Mouse (Mus musculus): ENCODE measurements around the gene Sf1. TPM values are rescaled to one million over a fixed set of nuclear protein-coding genes. Genes with fewer than 3 reads are reported as not detected.

Sf1 gene
- polyA plus RNA-seq, 1 experiment from 2014 or later, result 86.7 TPM

GRCm38 (mm10) chr19:6377327-6378040, 14.0 kb downstream of the Sf1 start:
- Histone ChIP-seq H3K36me3 (ENCODE audit: control insufficient read depth, insufficient read depth) (peaks cover 53% of the 10 kb centered on the region), H3K4me2 (ENCODE audit: low read depth, low read length) (no peak overlapping the region), H3K27me3 (ENCODE audit: control insufficient read depth, insufficient read depth, low read length) (no peaks in the 10 kb centered on the region), H3K27ac (ENCODE audit: low read length) (peak overlapping the region; percentile 84), H3K4me3 (ENCODE audit: low read length) (no peak overlapping the region), H3K4me1 (ENCODE audit: control insufficient read depth, insufficient read depth, low read length) (peaks cover 20% of the 10 kb centered on the region), H3K9me3 (replicated peaks; ENCODE audit: control insufficient read depth, low read length) (no peaks in the 10 kb centered on the region), H3K9ac (ENCODE audit: low read length) (peak overlapping the region; percentile 18; the same call in 1 of the 2 replicates)
- 65% methylated on average over 11 of the region's 11 CpGs for WGBS
- no peak for ATAC-seq (replicated peaks; ENCODE audit: extremely low read depth, insufficient read depth, low FRiP score)

DNA sequence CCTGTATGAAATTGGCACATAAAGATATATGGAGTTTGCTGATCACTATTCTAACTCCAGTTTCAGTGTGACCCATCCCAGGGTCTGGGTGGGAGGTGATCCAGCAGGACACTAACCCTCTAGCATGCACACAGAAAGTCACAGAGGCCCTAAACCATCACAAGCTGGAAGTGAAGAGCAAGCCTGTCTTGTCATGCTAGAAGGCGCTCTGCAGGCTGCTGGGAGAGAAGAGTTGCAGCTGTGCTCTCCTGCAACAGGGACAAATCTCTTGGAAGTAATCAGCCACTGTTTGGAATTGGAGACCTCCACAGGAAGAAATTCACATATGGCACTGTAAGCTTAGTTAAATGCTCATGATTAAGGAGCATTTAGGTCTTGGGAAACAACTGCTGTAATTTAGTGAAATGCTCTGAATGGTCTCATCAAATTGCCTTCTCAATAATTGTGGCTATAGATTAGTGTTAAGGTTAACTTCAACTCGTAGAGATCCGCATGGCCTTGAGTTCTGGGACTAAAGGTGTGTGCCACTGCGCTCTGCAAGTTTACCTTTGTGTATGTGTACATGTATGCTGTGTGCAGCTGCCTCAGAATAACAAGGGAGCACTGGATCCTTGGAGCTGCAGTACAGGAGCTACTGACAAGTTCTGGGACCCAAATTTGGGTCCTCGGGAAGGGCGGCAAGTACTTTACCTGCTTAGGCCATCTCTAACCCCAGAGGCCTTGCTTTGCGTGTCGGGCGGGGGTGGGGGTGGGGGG, 17.1 kb downstream of the Sf1 start:
- H3K9me3 ChIP-seq (replicated peaks; ENCODE audit: control insufficient read depth, low read length), result no peaks in the 10 kb centered on the region

DNA sequence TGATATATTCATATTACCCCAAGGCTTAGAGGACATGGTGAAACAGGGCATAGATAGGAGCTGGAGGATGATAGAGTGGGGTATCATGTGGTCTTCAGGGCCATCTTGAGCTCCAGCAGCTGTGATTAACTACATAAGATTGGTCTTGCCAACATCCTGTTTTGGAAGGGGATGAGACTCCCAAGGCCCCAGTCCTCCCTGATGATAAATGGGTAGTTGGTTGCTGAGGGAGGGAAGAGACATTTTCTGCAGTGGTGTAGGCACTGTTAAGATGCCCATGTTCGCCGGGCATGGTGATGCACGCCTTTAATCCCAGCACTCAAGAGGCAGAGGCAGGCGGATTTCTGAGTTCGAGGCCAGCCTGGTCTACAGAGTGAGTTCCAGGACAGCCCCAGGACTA, 17.7 kb downstream of the Sf1 start:
- ATAC-seq (replicated peaks; ENCODE audit: extremely low read depth, insufficient read depth, low FRiP score), result no peak
- Histone ChIP-seq H3K9ac (ENCODE audit: low read length) (no peak overlapping the region), H3K4me2 (ENCODE audit: low read depth, low read length) (no peak overlapping the region), H3K4me1 (ENCODE audit: control insufficient read depth, insufficient read depth, low read length) (peaks cover 43% of the 10 kb centered on the region), H3K4me3 (ENCODE audit: low read length) (no peak overlapping the region), H3K36me3 (ENCODE audit: control insufficient read depth, insufficient read depth) (peaks cover 20% of the 10 kb centered on the region), H3K9me3 (replicated peaks; ENCODE audit: control insufficient read depth, low read length) (no peaks in the 10 kb centered on the region), H3K27ac (ENCODE audit: low read length) (no peak overlapping the region), H3K27me3 (ENCODE audit: control insufficient read depth, insufficient read depth, low read length) (no peaks in the 10 kb centered on the region)
- WGBS, result 91% methylated on average over 5 of the region's 5 CpGs

More for the DNA sequence above, 17.1 kb downstream of the Sf1 start:
- Histone ChIP-seq H3K4me1 (ENCODE audit: control insufficient read depth, insufficient read depth, low read length) (peaks cover 39% of the 10 kb centered on the region), H3K9ac (ENCODE audit: low read length) (no peak overlapping the region), H3K27ac (ENCODE audit: low read length) (no peak overlapping the region), H3K4me3 (ENCODE audit: low read length) (no peak overlapping the region), H3K4me2 (ENCODE audit: low read depth, low read length) (no peak overlapping the region), H3K27me3 (ENCODE audit: control insufficient read depth, insufficient read depth, low read length) (no peaks in the 10 kb centered on the region), H3K36me3 (ENCODE audit: control insufficient read depth, insufficient read depth) (peaks cover 26% of the 10 kb centered on the region)
- WGBS, result 91% methylated on average over 9 of the region's 9 CpGs
- no peak for ATAC-seq (replicated peaks; ENCODE audit: extremely low read depth, insufficient read depth, low FRiP score)

DNA sequence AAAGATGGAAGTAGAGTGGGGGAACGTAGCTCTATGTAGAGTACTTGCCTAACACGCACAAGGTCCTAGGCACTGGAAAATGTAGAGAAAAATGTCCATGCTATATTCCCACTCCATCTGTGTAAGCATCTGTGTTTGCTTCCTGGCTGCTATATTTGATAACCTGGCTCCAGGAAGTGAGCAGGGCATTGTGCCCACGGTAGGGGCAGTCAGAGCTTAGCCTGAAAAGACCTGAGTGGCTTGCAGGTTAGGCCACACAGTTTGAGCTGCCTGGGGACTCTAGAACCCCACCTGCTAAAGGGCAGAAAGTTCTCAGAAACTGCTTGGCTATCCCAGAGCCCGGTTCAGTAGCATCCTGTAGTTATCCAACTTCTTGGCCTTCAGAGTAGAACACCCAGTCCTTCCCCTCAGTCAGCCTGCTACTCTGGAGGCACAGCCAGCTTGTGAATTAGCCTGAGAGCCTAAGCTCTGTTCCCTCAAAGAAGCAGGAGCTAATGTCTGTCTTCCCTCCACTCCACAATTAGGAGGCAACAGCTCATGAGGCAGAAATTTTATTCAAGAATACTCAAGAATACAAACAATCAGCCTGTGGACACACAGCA, 18.9 kb downstream of the Sf1 start:
- H3K4me1 ChIP-seq (ENCODE audit: control insufficient read depth, insufficient read depth, low read length), result peaks cover 39% of the 10 kb centered on the region
- H3K27ac ChIP-seq (ENCODE audit: low read length), result peak overlapping the region; percentile 96
- H3K27me3 ChIP-seq (ENCODE audit: control insufficient read depth, insufficient read depth, low read length), result no peaks in the 10 kb centered on the region
- ATAC-seq (replicated peaks; ENCODE audit: extremely low read depth, insufficient read depth, low FRiP score), result no peak
- H3K9me3 ChIP-seq (replicated peaks; ENCODE audit: control insufficient read depth, low read length), result no peaks in the 10 kb centered on the region
- 0 out of 2 replicates have a peak overlapping the region, but pooled peaks have one; percentile 2 for H3K9ac ChIP-seq (ENCODE audit: low read length)
- H3K4me2 ChIP-seq (ENCODE audit: low read depth, low read length), result no peak overlapping the region
- peaks cover 9% of the 10 kb centered on the region for H3K36me3 ChIP-seq (ENCODE audit: control insufficient read depth, insufficient read depth)
- H3K4me3 ChIP-seq (ENCODE audit: low read length), result no peak overlapping the region
- WGBS, result 64% methylated on average over 4 of the region's 4 CpGs

DNA sequence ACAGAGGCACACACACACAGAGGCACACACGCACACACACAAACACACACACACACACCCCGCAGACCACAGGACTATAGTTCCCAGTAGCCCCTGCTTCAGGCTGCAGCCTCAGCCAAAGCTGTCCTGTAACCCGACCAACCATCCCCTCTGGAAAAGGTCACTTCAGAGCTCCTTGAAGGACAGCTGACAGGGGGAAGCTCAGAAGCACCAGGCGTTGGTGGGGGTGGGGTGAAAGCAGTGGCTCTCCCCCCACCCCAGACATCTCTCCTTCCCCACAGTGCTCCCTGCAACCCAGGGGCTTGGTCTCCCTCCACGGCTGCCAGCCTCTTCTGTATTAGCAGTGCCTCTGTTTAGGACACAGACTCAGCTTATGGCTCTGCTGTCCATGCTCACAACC, 20.0 kb downstream of the Sf1 start:
- Histone ChIP-seq H3K9me3 (replicated peaks; ENCODE audit: control insufficient read depth, low read length) (no peaks in the 10 kb centered on the region), H3K27me3 (ENCODE audit: control insufficient read depth, insufficient read depth, low read length) (no peaks in the 10 kb centered on the region), H3K9ac (ENCODE audit: low read length) (peak overlapping the region; percentile 54), H3K27ac (ENCODE audit: low read length) (peak overlapping the region; percentile 96), H3K4me3 (ENCODE audit: low read length) (no peak overlapping the region), H3K36me3 (ENCODE audit: control insufficient read depth, insufficient read depth) (0 out of 2 replicates have a peak, but pooled peaks cover 2% of the 10 kb centered on the region), H3K4me2 (ENCODE audit: low read depth, low read length) (peak overlapping the region; percentile 68; the same call in 1 of the 2 replicates), H3K4me1 (ENCODE audit: control insufficient read depth, insufficient read depth, low read length) (peaks cover 32% of the 10 kb centered on the region)
- no peak for ATAC-seq (replicated peaks; ENCODE audit: extremely low read depth, insufficient read depth, low FRiP score)
- WGBS, result 26% methylated on average over 5 of the region's 5 CpGs

- Histone ChIP-seq H3K4me1 (ENCODE audit: control insufficient read depth, insufficient read depth, low read length) (peaks cover 32% of the 10 kb centered on the region), H3K9me3 (replicated peaks; ENCODE audit: control insufficient read depth, low read length) (no peaks in the 10 kb centered on the region), H3K27me3 (ENCODE audit: control insufficient read depth, insufficient read depth, low read length) (no peaks in the 10 kb centered on the region), H3K9ac (ENCODE audit: low read length) (peak within 1 kb of the TSS; percentile 82), H3K27ac (ENCODE audit: low read length) (peak within 1 kb of the TSS; percentile 96), H3K36me3 (ENCODE audit: control insufficient read depth, insufficient read depth) (0 out of 2 replicates have a peak, but pooled peaks cover 3% of the 10 kb centered on the region), H3K4me3 (ENCODE audit: low read length) (peak within 1 kb of the TSS; percentile 68), H3K4me2 (ENCODE audit: low read depth, low read length) (peak within 1 kb of the TSS; percentile 68)
- peak; percentile 92 for ATAC-seq (replicated peaks; ENCODE audit: extremely low read depth, insufficient read depth, low FRiP score)
- 3% methylated on average over 7 of the region's 7 CpGs for WGBS
Observed at GRCm38 (mm10) chr19:6384128-6384527, 20.6 kb downstream of the Sf1 start, which contains the start of gene Pygm. Pygm (plus strand) TSS chr19:6384399.

- H3K4me3 ChIP-seq (ENCODE audit: low read length), result peak overlapping the region; percentile 68
- peak overlapping the region; percentile 68 for H3K4me2 ChIP-seq (ENCODE audit: low read depth, low read length)
- peaks cover 35% of the 10 kb centered on the region for H3K4me1 ChIP-seq (ENCODE audit: control insufficient read depth, insufficient read depth, low read length)
- peak overlapping the region; percentile 96 for H3K27ac ChIP-seq (ENCODE audit: low read length)
- H3K36me3 ChIP-seq (ENCODE audit: control insufficient read depth, insufficient read depth), result 0 out of 2 replicates have a peak, but pooled peaks cover 5% of the 10 kb centered on the region
- no peaks in the 10 kb centered on the region for H3K27me3 ChIP-seq (ENCODE audit: control insufficient read depth, insufficient read depth, low read length)
- ATAC-seq (replicated peaks; ENCODE audit: extremely low read depth, insufficient read depth, low FRiP score), result no peak; the same call in 1 of the 2 replicates
- 34% methylated on average over 11 of the region's 11 CpGs for WGBS
- H3K9me3 ChIP-seq (replicated peaks; ENCODE audit: control insufficient read depth, low read length), result no peaks in the 10 kb centered on the region
- peak overlapping the region; percentile 82 for H3K9ac ChIP-seq (ENCODE audit: low read length)
Observed at GRCm38 (mm10) chr19:6384954-6385353, 21.5 kb downstream of the Sf1 start.

DNA sequence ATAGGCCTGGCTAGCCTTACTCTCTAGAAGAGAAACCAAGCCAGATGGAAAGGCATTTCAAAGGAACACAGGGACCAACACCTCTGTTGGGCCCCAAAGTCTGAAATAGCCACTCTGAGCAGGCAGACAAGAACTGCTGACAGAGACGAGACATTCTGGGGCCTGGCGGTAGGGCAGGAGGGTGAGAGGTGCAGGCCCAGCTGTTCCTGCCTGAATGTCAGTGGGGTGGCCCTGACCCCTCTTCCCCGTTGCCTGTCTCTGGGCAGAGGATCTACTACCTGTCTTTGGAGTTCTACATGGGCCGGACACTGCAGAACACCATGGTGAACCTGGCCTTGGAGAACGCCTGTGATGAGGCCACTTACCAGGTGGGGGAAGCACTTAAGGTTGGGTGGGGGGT, 21.9 kb downstream of the Sf1 start:
- Histone ChIP-seq H3K27me3 (ENCODE audit: control insufficient read depth, insufficient read depth, low read length) (no peaks in the 10 kb centered on the region), H3K27ac (ENCODE audit: low read length) (peak overlapping the region; percentile 96), H3K4me1 (ENCODE audit: control insufficient read depth, insufficient read depth, low read length) (peaks cover 35% of the 10 kb centered on the region), H3K36me3 (ENCODE audit: control insufficient read depth, insufficient read depth) (0 out of 2 replicates have a peak, but pooled peaks cover 8% of the 10 kb centered on the region), H3K4me2 (ENCODE audit: low read depth, low read length) (peak overlapping the region; percentile 68), H3K9ac (ENCODE audit: low read length) (peak overlapping the region; percentile 82), H3K9me3 (replicated peaks; ENCODE audit: control insufficient read depth, low read length) (no peaks in the 10 kb centered on the region), H3K4me3 (ENCODE audit: low read length) (peak overlapping the region; percentile 68)
- no peak for ATAC-seq (replicated peaks; ENCODE audit: extremely low read depth, insufficient read depth, low FRiP score)
- WGBS, result 47% methylated on average over 5 of the region's 5 CpGs
